Mouse (Mus musculus) embryonic facial prominence, embryonic 10.5 days (tissue): ENCODE results near the gene Rngtt. TPM values are rescaled to one million over a fixed set of nuclear protein-coding genes. Genes with fewer than 3 reads are reported as not detected.

Experiments
- DNase-seq: peaks from one replicate; pipeline ENCODE4 v3.0.0-alpha.2; 2017; ENCODE audit warnings: low spot score
- H3K27ac ChIP-seq: fragments of 300-500 bp; sonication (generic); replicated peaks from 2 replicates; pipeline ENCODE4 v1.5.1; 2016; ENCODE audit warnings: mild to moderate bottlenecking
- H3K27me3 ChIP-seq: fragments of 300-500 bp; sonication (generic); replicated peaks from 2 replicates; pipeline ENCODE4 v1.6.1; 2016; ENCODE audit warnings: low read depth, mild to moderate bottlenecking; ENCODE audit not compliant: poor library complexity, severe bottlenecking
- H3K36me3 ChIP-seq: fragments of 300-500 bp; sonication (generic); replicated peaks from 2 replicates; pipeline ENCODE4 v1.6.1; 2016; ENCODE audit warnings: mild to moderate bottlenecking, moderate library complexity
- H3K4me1 ChIP-seq: fragments of 300-500 bp; sonication (generic); 2 replicates; pipeline ENCODE4 v1.6.1; 2016
- H3K4me3 ChIP-seq: fragments of 300-500 bp; sonication (generic); 2 replicates; pipeline ENCODE4 v1.5.1; 2016; ENCODE audit warnings: mild to moderate bottlenecking, moderate library complexity
- H3K9me3 ChIP-seq: fragments of 300-500 bp; sonication (generic); 2 replicates; pipeline ENCODE4 v1.6.1; 2016; ENCODE audit warnings: mild to moderate bottlenecking
- WGBS: fragments of 180-500 bp; shearing (Covaris S2); methylation state at CpG from one replicate; pipeline ENCODE4 v1.1.7; 2016; 5-methylcytosine and 5-hydroxymethylcytosine counted together
- polyA plus RNA-seq: library from polyadenylated mRNA; unstranded; fragments of >200 nt; fragmentation: Nextera tagmentation; extraction: Ambion mirVana; gene quantifications from 2 replicates; pipeline ENCODE4 v1.2.1, GENCODE M21; 2016

Rngtt gene
- polyA plus RNA-seq, 1 experiment from 2014 or later, result 32.6 TPM

GRCm38 (mm10) chr4:33466970-33467399 is 156.9 kb downstream of the Rngtt start:
- H3K27ac ChIP-seq, result no peak overlapping the region
- H3K9me3 ChIP-seq, result no peaks in the 10 kb centered on the region
- H3K27me3 ChIP-seq, result no peaks in the 10 kb centered on the region
- H3K4me3 ChIP-seq, result no peak overlapping the region
- whole genome bisulfite sequencing, result 85% methylated on average over 2 of the region's 2 CpGs
- H3K36me3 ChIP-seq, result peaks cover 16% of the 10 kb centered on the region
- no peak for DNase-seq
- no peaks in the 10 kb centered on the region for H3K4me1 ChIP-seq

- H3K27ac ChIP-seq, result no peak overlapping the region
- no peaks in the 10 kb centered on the region for H3K9me3 ChIP-seq
- DNase-seq, result no peak
- 89% methylated on average over 1 of the region's 1 CpGs for WGBS
- H3K36me3 ChIP-seq, result peaks cover 11% of the 10 kb centered on the region
- H3K27me3 ChIP-seq, result no peaks in the 10 kb centered on the region
- no peak overlapping the region for H3K4me3 ChIP-seq
- H3K4me1 ChIP-seq, result no peaks in the 10 kb centered on the region
These were observed 157.5 kb downstream of the Rngtt start for GRCm38 (mm10) chr4:33467627-33468026.

GRCm38 (mm10) chr4:33468151-33468550 is 158.0 kb downstream of the Rngtt start:
- 89% methylated on average over 3 of the region's 3 CpGs for WGBS
- no peaks in the 10 kb centered on the region for H3K27me3 ChIP-seq
- peaks cover 11% of the 10 kb centered on the region for H3K36me3 ChIP-seq
- no peak for DNase-seq
- no peak overlapping the region for H3K27ac ChIP-seq
- H3K9me3 ChIP-seq, result no peaks in the 10 kb centered on the region
- H3K4me1 ChIP-seq, result no peaks in the 10 kb centered on the region
- no peak overlapping the region for H3K4me3 ChIP-seq

GRCm38 (mm10) chr4:33470671-33471302 is 160.7 kb downstream of the Rngtt start:
- no peak for DNase-seq
- Histone ChIP-seq H3K4me1 (no peaks in the 10 kb centered on the region), H3K9me3 (no peaks in the 10 kb centered on the region), H3K4me3 (no peak overlapping the region), H3K27ac (no peak overlapping the region), H3K36me3 (peaks cover 2% of the 10 kb centered on the region; the same call in 1 of the 2 replicates), H3K27me3 (no peaks in the 10 kb centered on the region)
- WGBS, result 96% methylated on average over 1 of the region's 1 CpGs

GRCm38 (mm10) chr4:33478011-33478785 is 168.1 kb downstream of the Rngtt start:
- Histone ChIP-seq H3K4me3 (no peak overlapping the region), H3K4me1 (no peaks in the 10 kb centered on the region), H3K36me3 (0 out of 2 replicates have a peak, but pooled peaks cover 3% of the 10 kb centered on the region), H3K9me3 (no peaks in the 10 kb centered on the region), H3K27me3 (no peaks in the 10 kb centered on the region), H3K27ac (no peak overlapping the region)
- no peak for DNase-seq
- 89% methylated on average over 8 of the region's 8 CpGs for WGBS

- no peak for DNase-seq
- Histone ChIP-seq H3K9me3 (no peaks in the 10 kb centered on the region), H3K36me3 (0 out of 2 replicates have a peak, but pooled peaks cover 3% of the 10 kb centered on the region), H3K4me1 (no peaks in the 10 kb centered on the region), H3K27me3 (no peaks in the 10 kb centered on the region), H3K27ac (no peak overlapping the region), H3K4me3 (no peak overlapping the region)
These were observed 171.6 kb downstream of the Rngtt start for GRCm38 (mm10) chr4:33481721-33482120.

- no peak overlapping the region for H3K4me3 ChIP-seq
- no peak for DNase-seq
- H3K4me1 ChIP-seq, result no peaks in the 10 kb centered on the region
- no peaks in the 10 kb centered on the region for H3K36me3 ChIP-seq
- 85% methylated on average over 1 of the region's 1 CpGs for whole genome bisulfite sequencing
- no peak overlapping the region for H3K27ac ChIP-seq
- no peaks in the 10 kb centered on the region for H3K9me3 ChIP-seq
- no peaks in the 10 kb centered on the region for H3K27me3 ChIP-seq
These were observed 175.9 kb downstream of the Rngtt start for GRCm38 (mm10) chr4:33486050-33486449.

- Histone ChIP-seq H3K4me3 (no peak overlapping the region), H3K27ac (no peak overlapping the region), H3K27me3 (no peaks in the 10 kb centered on the region), H3K4me1 (no peaks in the 10 kb centered on the region), H3K36me3 (peaks cover 3% of the 10 kb centered on the region), H3K9me3 (0 out of 2 replicates have a peak, but pooled peaks cover 4% of the 10 kb centered on the region)
- DNase-seq, result no peak
- WGBS, result 82% methylated on average over 1 of the region's 1 CpGs
These were observed 181.0 kb downstream of the Rngtt start for GRCm38 (mm10) chr4:33491108-33491507.

- Histone ChIP-seq H3K27ac (no peak overlapping the region), H3K4me1 (no peaks in the 10 kb centered on the region), H3K36me3 (peaks cover 3% of the 10 kb centered on the region), H3K27me3 (no peaks in the 10 kb centered on the region), H3K4me3 (no peak overlapping the region), H3K9me3 (0 out of 2 replicates have a peak, but pooled peaks cover 4% of the 10 kb centered on the region)
- 99% methylated on average over 2 of the region's 2 CpGs for WGBS
- DNase-seq, result no peak
These were observed 184.3 kb downstream of the Rngtt start for GRCm38 (mm10) chr4:33494377-33494776.

GRCm38 (mm10) chr4:33496985-33497384 is 186.9 kb downstream of the Rngtt start:
- Histone ChIP-seq H3K4me3 (no peak overlapping the region), H3K36me3 (peaks cover 16% of the 10 kb centered on the region), H3K4me1 (no peaks in the 10 kb centered on the region), H3K27me3 (no peaks in the 10 kb centered on the region), H3K27ac (no peak overlapping the region), H3K9me3 (0 out of 2 replicates have a peak, but pooled peaks cover 4% of the 10 kb centered on the region)
- 83% methylated on average over 2 of the region's 2 CpGs for WGBS
- no peak for DNase-seq

GRCm38 (mm10) chr4:33497657-33498056 is 187.5 kb downstream of the Rngtt start:
- Histone ChIP-seq H3K4me3 (no peak overlapping the region), H3K36me3 (peaks cover 23% of the 10 kb centered on the region), H3K4me1 (no peaks in the 10 kb centered on the region), H3K9me3 (0 out of 2 replicates have a peak, but pooled peaks cover 4% of the 10 kb centered on the region), H3K27me3 (no peaks in the 10 kb centered on the region), H3K27ac (no peak overlapping the region)
- no peak for DNase-seq

GRCm38 (mm10) chr4:33498160-33498874 is 188.2 kb downstream of the Rngtt start:
- Histone ChIP-seq H3K36me3 (peaks cover 27% of the 10 kb centered on the region), H3K27ac (no peak overlapping the region), H3K9me3 (0 out of 2 replicates have a peak, but pooled peaks cover 4% of the 10 kb centered on the region), H3K4me1 (no peaks in the 10 kb centered on the region), H3K27me3 (no peaks in the 10 kb centered on the region), H3K4me3 (no peak overlapping the region)
- WGBS, result 89% methylated on average over 4 of the region's 4 CpGs
- DNase-seq, result no peak
